Mouse (Mus musculus) urinary bladder, postnatal 10 days (tissue): ENCODE data around the gene 1700122O11Rik.

ENCODE experiments used
- DNase-seq: peaks from one replicate; pipeline ENCODE4 v3.0.0; 2022; ENCODE audit warnings: low spot score

Gene 1700122O11Rik

GRCm38 (mm10) chr17:48038193-48038592 is at the start of gene 1700122O11Rik:
TSS of gene 1700122O11Rik (minus strand) at chr17:48038293.
- DNase-seq, result no peak

GRCm38 (mm10) chr17:48080626-48081025 is 42.5 kb upstream of the 1700122O11Rik start:
- no peak for DNase-seq

DNA sequence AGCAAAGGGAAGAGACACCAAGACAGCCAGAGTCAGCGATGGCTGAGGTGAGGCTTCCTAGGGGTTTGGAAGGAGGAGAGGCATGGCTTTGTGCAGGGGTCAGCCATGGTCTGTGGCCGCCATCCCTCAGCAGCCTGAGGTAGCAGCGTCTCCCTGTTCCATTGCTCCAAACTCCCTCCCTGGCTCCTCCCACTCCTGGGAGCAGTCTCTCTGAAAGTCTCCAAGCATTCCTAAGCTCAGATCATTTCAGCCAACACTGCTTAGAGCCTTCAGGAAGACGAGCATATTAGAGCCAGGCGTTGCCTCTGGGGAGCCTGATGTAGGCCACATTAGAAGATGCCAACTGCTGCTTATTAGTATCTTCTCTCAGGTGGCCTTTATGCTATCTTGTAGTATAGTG is 29.6 kb upstream of the 1700122O11Rik start:
- DNase-seq, result no peak

GRCm38 (mm10) chr17:48067083-48067614 is 29.1 kb upstream of the 1700122O11Rik start:
- DNase-seq, result no peak

- no peak for DNase-seq
These were observed 27.0 kb upstream of the 1700122O11Rik start for GRCm38 (mm10) chr17:48065081-48065501.

- DNase-seq, result no peak
These were observed 26.2 kb upstream of the 1700122O11Rik start for GRCm38 (mm10) chr17:48064196-48064843.

DNA sequence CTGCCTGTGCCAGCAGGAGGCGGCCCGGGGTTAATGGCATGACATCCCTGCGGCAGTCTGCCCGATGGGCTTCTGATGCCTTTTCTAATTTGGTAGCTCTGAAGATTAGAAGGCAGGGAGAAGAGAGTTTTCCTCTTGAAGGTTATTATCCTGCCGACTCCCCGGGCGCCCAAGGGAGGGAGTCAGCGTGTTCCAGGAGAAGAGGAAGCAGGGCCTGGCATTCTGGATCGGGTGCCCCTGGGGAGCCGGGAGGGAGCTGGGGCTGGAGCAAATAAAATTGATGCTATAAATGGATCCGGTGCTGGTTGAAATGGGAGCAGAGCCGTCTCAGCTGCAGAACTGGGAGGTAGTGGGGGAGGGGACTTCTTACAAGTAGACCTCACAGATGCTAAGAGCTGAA is 19.3 kb upstream of the 1700122O11Rik start:
- DNase-seq, result no peak

DNA sequence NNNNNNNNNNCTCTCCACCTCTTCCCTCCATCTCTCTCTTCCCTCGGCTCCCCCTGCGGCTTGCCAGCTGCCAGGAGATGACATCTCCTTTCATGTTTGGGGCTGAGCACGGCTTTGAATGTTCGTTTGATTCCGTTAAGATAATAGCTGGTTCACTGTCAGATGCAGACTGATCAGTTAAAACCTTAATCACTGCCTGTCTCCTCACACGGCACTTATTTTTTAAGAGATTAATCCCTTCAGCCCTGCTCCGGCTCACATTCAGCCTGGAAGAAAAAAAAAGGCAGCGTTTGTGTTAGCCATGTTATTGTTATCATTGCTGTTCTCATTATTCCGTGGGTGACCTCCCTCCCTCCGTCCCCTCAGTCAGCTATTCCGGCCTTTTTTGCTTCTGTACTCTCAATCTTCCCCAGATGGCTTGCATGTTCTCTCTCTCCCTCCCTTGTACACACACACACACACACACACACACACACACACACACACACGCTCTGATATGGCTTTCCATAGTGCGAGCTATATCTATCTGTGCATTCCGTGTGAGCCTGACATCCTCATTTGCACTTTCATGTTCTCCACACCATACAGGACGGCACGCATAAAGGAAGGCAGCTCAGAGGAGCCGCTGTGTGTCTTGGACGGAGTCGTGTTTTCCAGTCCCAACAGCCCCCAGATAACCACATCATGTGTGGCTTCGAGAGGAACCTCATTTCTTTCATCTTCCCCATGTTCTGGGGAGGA is 17.2 kb upstream of the 1700122O11Rik start:
- DNase-seq, result no peak

GRCm38 (mm10) chr17:48053646-48054045 is 15.6 kb upstream of the 1700122O11Rik start:
- no peak for DNase-seq

GRCm38 (mm10) chr17:48052338-48053067 is 14.4 kb upstream of the 1700122O11Rik start:
- no peak for DNase-seq

DNA sequence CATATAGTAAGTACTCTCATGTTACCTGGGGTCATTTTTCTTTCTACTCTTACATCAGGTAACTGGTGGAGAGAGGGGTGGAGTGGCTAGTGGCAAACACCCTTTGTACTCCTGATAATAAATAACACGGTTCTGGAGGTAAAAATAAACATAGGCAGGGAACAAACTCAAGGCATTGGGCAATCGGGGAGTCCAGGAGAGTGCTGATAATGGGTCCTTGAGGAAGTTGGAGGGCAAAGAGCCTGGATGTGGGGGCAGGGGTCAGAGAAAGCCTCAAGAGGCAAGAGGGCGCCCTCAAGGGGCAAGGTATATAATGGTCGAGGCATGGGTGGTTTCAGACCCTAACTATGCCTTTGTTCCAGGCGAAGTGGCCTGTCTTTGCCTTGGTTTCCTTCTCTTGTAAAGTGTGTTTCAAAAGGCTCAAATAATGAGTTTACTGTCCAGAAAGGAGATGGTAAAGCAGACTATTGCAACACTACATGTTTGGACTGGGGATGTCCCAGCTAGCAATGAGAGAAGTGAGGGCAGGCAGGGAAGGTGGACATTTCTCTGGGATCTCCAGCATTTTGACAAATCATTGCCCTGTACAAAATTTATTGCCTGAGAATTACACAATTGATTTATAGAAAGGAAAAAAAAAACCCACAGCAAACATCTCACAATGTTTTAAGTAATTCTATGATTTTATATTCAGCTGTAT is 13.7 kb upstream of the 1700122O11Rik start:
- DNase-seq, result no peak

DNA sequence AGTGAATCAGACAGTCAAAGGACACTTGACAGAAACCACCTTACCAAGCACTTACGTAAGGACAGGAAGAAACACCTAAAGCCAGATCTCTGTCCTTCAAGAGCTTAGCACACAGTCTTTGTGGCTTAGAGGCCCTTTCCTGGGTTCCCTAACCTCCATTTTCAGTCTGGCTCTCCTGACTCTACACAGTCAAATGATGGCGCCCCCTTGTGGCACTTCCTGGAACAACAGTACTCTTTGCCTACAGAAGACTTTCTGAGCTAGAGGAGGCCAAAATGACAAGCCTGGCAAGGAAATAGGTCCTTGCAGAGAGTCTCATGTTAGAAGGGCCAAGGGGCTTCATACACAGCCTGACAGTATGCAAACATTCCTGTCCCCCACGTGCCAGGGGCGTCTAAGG is 7.5 kb upstream of the 1700122O11Rik start:
- no peak for DNase-seq

- DNase-seq, result no peak
These were observed 5.2 kb upstream of the 1700122O11Rik start for GRCm38 (mm10) chr17:48043154-48043880.

DNA sequence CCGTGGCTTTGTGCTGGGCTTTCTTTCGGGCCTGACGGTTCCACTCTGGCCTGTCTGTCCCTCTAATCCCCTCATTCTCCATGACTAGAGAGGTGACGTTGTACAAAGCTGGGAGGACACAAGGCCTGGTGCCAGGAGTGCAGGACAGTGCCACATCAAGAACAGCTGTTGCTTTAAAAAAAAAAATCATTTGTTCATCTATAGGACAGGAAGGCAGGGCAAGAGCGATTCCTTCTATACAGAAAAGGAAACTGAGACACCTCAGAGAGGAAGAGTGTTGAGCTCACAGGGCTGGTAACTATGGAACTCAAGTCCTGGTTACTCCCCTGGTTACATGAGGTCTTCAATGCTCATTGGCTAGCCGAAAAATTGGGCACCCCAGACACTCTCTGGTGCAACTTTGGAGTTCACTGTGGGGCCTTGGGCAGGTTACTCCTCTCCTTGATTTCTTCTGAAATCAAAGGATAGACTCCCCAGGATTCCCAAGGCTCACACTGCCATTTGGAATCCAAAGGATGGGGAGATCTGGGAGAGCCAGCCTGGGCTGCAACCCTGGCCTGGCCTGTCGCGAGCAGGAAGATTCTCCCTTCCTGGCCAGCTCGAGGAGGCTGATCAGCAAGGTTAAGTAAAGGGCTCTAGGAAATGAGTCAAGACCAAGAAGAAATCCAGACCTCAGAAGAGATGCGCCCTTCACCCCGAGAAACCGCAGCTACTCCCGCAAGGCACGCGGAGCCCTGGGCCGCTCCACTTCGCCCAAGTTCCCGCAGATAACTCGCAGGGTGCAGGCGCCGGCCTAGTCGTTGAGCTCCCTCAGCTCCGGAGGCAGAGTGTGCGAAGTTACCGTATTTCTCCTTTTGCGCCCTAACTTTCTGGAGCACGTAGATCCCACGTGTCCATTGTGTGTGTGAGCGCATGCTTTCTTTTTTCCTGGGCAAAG is 3.5 kb upstream of the 1700122O11Rik start:
- DNase-seq, result no peak

DNA sequence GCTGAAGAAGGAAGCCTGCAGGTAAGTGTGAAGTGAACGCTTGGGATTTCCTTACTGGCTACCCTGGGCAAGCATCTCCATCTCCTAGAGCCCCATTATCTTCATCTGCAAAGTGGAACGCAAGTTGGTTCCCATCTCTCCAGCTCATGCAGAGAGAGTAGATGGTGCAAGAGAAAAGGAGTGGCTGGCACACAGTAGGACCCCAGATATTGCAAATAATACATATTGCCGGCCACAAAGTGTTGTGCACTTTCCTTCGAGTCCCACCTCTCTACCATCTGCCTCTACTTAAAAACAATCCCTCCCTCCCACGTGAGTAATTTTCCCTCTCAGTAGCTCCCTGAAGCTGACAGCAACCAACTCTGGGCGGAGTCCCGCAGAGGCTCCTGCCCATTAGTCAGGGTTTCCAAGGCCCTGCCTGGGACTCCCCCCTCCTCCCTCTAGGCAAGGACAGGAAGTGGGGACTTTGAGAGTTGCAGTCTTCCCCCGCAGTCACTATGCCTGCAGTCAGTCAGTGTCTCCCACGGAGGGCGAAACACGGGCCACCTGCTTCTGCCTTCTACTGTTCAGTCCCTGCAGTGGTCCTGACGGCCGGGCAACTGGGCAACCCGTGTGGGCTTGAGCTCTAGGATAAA is 1.3 kb upstream of the 1700122O11Rik start:
- DNase-seq, result no peak

GRCm38 (mm10) chr17:48036921-48037320 is 1.2 kb downstream of the 1700122O11Rik start:
- no peak for DNase-seq

DNA sequence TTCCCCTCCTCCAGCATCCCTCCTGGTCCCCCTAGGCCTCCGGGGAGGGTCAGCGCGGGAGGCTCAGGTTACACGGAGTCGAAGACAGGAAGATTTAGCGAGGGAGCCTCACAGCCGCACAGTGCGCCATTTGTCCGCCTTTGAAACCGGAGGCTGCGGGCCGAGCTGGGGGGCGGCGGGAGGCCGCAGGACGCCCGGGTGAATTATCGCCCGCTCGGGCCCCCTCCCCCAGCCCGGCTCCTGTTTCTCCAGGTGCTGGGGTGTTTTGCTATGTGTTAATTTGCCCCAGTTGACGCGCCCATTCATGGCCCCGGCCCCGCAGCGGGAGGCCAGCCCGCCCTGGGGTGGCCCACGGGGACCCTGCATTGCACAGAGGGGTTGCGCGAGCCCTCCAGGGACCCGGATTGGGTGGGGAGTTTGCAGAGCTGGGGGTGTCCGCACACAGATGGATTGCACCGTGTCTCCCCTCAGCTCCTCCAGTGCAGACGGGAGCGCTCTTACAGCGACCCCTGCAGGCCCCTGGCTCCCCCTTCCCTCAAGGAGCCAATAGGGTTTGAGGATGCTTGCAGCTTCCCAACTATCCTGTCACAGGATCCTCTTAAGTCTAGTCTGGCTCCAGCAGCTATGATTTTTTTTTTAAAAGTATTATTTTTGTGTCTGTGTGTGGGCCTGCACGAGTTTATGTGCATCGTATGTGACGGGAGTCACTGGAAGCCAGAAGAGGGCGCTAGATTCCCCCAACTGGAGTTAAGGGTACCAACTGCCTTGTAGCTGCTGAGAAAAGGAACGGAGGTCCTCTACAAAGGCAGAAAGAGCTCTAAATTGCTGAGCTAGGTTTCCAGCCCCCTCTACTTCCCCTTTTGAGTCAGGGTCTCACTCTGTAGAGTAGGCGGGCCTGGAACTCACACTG is 6.3 kb downstream of the 1700122O11Rik start:
- no peak for DNase-seq

DNA sequence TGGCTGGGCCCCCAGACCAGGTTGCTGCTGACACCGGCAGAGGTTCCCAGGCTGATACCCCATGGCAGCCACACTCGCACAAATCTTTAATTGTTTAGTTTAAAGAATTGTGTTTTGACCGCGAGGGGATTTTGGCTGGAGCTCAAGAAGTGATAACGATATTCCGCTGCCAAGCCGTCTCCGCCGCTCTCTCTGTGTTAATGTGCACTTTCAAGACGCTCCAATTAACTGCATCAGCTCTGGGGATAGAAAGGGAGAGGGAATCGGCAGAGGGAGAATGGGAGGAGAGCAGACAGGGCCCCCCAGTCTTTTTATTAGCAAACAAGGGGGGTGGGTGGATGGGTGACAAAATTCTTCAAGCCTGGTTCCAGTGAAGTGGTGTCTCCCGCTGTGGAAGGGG is 8.9 kb downstream of the 1700122O11Rik start:
- no peak for DNase-seq

DNA sequence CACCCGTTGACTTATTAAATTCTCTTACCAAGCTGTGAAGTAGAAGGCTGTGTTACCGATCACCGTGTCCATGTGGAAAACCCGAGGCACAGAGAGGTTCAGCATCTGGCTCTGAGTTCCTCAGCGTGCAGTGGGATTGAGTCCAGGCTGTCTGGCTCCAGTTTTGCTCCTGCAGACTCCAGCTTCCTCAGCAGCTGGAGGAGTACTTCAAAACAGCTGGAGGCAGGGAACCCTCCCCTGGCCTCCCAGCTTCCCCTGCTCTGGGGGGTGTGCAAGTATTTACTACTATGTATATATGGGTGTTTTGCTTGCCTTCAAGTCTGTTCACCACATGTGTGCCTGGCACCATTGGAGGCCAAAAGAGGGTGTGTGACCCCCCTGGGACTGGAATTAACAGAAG is 9.8 kb downstream of the 1700122O11Rik start:
- DNase-seq, result no peak
